Mouse (Mus musculus) CH12.LX (cell line): Measurements from ENCODE around the gene Pex14. TPM values are rescaled to one million over a fixed set of nuclear protein-coding genes. Genes with fewer than 3 reads are reported as not detected.

Experiments used
- DNase-seq: peaks from one replicate; pipeline ENCODE4 v3.0.0-alpha.2; 2013; ENCODE audit errors: extremely low read depth
- H3K27ac ChIP-seq: 2 replicates; pipeline ENCODE4 v1.5.1; 2012; ENCODE audit warnings: low read depth, mild to moderate bottlenecking, control low read depth, moderate library complexity; ENCODE audit not compliant: insufficient read depth
- H3K27me3 ChIP-seq: replicated peaks from 2 replicates; pipeline ENCODE3; 2012; ENCODE audit warnings: inconsistent platforms
- H3K36me3 ChIP-seq, 2 experiments: replicated peaks in 1 of 2; 2 replicates each; pipeline versions ENCODE3 to v1.6.1; 2012; ENCODE audit warnings: inconsistent platforms in 1 of 2, low read length in 1 of 2, mild to moderate bottlenecking in 1 of 2, mixed read lengths in 1 of 2, moderate library complexity in 1 of 2; ENCODE audit not compliant: control insufficient read depth in 1 of 2, insufficient read depth in 1 of 2
- H3K4me1 ChIP-seq, 2 experiments: 2 replicates each; pipeline ENCODE4 v1.6.1; 2012; ENCODE audit warnings: inconsistent platforms in 1 of 2, moderate library complexity in 1 of 2; ENCODE audit not compliant: insufficient read depth in 2 of 2, control insufficient read depth in 1 of 2
- H3K4me2 ChIP-seq: 2 replicates; pipeline ENCODE4 v1.6.1; 2012; ENCODE audit warnings: low read depth, mild to moderate bottlenecking, control low read depth; ENCODE audit not compliant: poor library complexity, insufficient read depth, severe bottlenecking
- H3K4me3 ChIP-seq, 3 experiments: fragments of 150-350 bp in 1 of 3; sonication (generic) in 1 of 3; replicated peaks in 1 of 3; 2 replicates each; pipeline versions ENCODE3 to v1.5.1; 2011 to 2012; ENCODE audit warnings: low read depth in 2 of 3, low read length in 2 of 3, mild to moderate bottlenecking in 2 of 3, moderate library complexity in 2 of 3, control low read depth in 1 of 3, improper control_type of control experiment in 1 of 3, inconsistent platforms in 1 of 3, mixed read lengths in 1 of 3; ENCODE audit not compliant: poor library complexity in 1 of 3
- H3K79me2 ChIP-seq: replicated peaks from 2 replicates; pipeline ENCODE4 v1.6.1; 2012; ENCODE audit warnings: mild to moderate bottlenecking, moderate library complexity; ENCODE audit not compliant: control insufficient read depth, poor library complexity, insufficient read depth, severe bottlenecking; ENCODE audit errors: extremely low read depth
- H3K9ac ChIP-seq: 2 replicates; pipeline ENCODE4 v1.6.1; 2012; ENCODE audit warnings: low read depth, mild to moderate bottlenecking, control low read depth, moderate library complexity; ENCODE audit not compliant: insufficient read depth
- H3K9me3 ChIP-seq: replicated peaks from 2 replicates; pipeline ENCODE3; 2012; ENCODE audit warnings: low read length, inconsistent platforms, mixed read lengths
- ELF1 ChIP-seq: IDR thresholded peaks from 2 replicates; pipeline ENCODE4 v1.6.1; 2014; ENCODE audit warnings: low read depth, mild to moderate bottlenecking, inconsistent platforms, low read length, improper control_type of control experiment
- EP300 ChIP-seq: IDR thresholded peaks from 2 replicates; pipeline ENCODE4 v1.6.1; 2011; ENCODE audit warnings: low read length, improper control_type of control experiment
- ETS1 ChIP-seq: conservative IDR thresholded peaks from 2 replicates; pipeline ENCODE4 v1.6.1; 2012; ENCODE audit warnings: low read depth, mild to moderate bottlenecking, inconsistent platforms, low read length, improper control_type of control experiment, moderate library complexity
- MAX ChIP-seq: IDR thresholded peaks from 2 replicates; pipeline ENCODE4 v1.6.1; 2011; ENCODE audit warnings: low read length, improper control_type of control experiment
- MAZ ChIP-seq: IDR thresholded peaks from 2 replicates; pipeline ENCODE4 v1.6.1; 2012; ENCODE audit warnings: low read depth, mild to moderate bottlenecking, inconsistent platforms, low read length, improper control_type of control experiment, moderate library complexity
- MXI1 ChIP-seq: IDR thresholded peaks from 2 replicates; pipeline ENCODE4 v1.6.1; 2011; ENCODE audit warnings: mild to moderate bottlenecking, low read depth, low read length, improper control_type of control experiment
- MYC ChIP-seq: IDR thresholded peaks from 2 replicates; pipeline ENCODE4 v1.6.1; 2011; ENCODE audit warnings: low read depth, mild to moderate bottlenecking, improper control_type of control experiment, low read length
- NRF1 ChIP-seq: IDR thresholded peaks from 2 replicates; pipeline ENCODE4 v1.6.1; 2014; ENCODE audit warnings: low read depth, mild to moderate bottlenecking, inconsistent platforms, low read length, improper control_type of control experiment, moderate library complexity
- POLR2A ChIP-seq: IDR thresholded peaks from 2 replicates; pipeline ENCODE4 v1.6.1; 2011; ENCODE audit warnings: low read depth, mild to moderate bottlenecking, improper control_type of control experiment, low read length
- RAD21 ChIP-seq: IDR thresholded peaks from 2 replicates; pipeline ENCODE4 v1.6.1; 2011; ENCODE audit warnings: low read depth, mild to moderate bottlenecking, low read length, improper control_type of control experiment, moderate library complexity
- SIN3A ChIP-seq: IDR thresholded peaks from 2 replicates; pipeline ENCODE4 v1.6.1; 2012; ENCODE audit warnings: low read length, improper control_type of control experiment, inconsistent platforms
- SMC3 ChIP-seq: IDR thresholded peaks from 2 replicates; pipeline ENCODE4 v1.6.1; 2011; ENCODE audit warnings: low read depth, low read length, improper control_type of control experiment
- TBP ChIP-seq: conservative IDR thresholded peaks from 2 replicates; pipeline ENCODE4 v1.6.1; 2011; ENCODE audit warnings: low read depth, low read length, improper control_type of control experiment
- UBTF ChIP-seq: IDR thresholded peaks from 2 replicates; pipeline ENCODE4 v1.6.1; 2012; ENCODE audit warnings: low read depth, mild to moderate bottlenecking, inconsistent platforms, low read length, improper control_type of control experiment, moderate library complexity
- USF1 ChIP-seq: IDR thresholded peaks from 2 replicates; pipeline ENCODE4 v1.6.1; 2014; ENCODE audit warnings: low read depth, mild to moderate bottlenecking, inconsistent platforms, low read length, improper control_type of control experiment
- ZMIZ1 ChIP-seq: IDR thresholded peaks from 2 replicates; pipeline ENCODE4 v1.6.1; 2012; ENCODE audit warnings: low read depth, mild to moderate bottlenecking, inconsistent platforms, low read length, improper control_type of control experiment
- ZNF384 ChIP-seq: IDR thresholded peaks from 2 replicates; pipeline ENCODE4 v1.6.1; 2012; ENCODE audit warnings: low read depth, low read length, improper control_type of control experiment, inconsistent platforms
- dilution Hi-C: fragments of 300-500 bp; cut with MboI; formaldehyde crosslinking; loops from 2 replicates; pipeline ENCODE4 v1.14.3; 2020; ENCODE audit warnings: low sequenced_read_pairs; ENCODE audit not compliant: extremely low pct_unique_long_range_greater_than_20kb, extremely low pct_ligation_motif_present
- in situ Hi-C: fragments of 300-500 bp; cut with MboI; formaldehyde crosslinking; loops from 3 replicates; pipeline ENCODE4 v1.14.3; 2019; ENCODE audit warnings: low sequenced_read_pairs, low pct_ligation_motif_present, low pct_unique_long_range_greater_than_20kb, mixed read lengths
- polyA plus RNA-seq: library from polyadenylated mRNA; unstranded; fragments of >175 nt; gene quantifications from 2 replicates; pipeline ENCODE4 v1.2.1, GENCODE M21; 2012; ENCODE audit warnings: low read depth; ENCODE audit not compliant: insufficient read length
- total RNA-seq, 2 experiments: library from RNA; depleted of rRNA; stranded (reverse); fragments of 300-350 nt in 1 of 2; fragments of >200 nt in 1 of 2; gene quantifications; 2 replicates each; pipeline ENCODE4 v1.2.3; 2012 to 2014

The Pex14 gene
- total and polyA plus RNA-seq, 3 experiments, result 48.5 to 67.7 (median 63.6) TPM

GRCm38 (mm10) chr4:149136982-149137770, 37.5 kb upstream of the Pex14 start, which contains the start of gene Cenps (continued):
- TF ChIP-seq USF1, result no peak
- peak; percentile 75 for TF ChIP-seq POLR2A
- TF ChIP-seq MAX, result peak; percentile 85; the same call in 1 of the 2 replicates
- TF ChIP-seq RAD21, result peak; percentile 33
- no peak for TF ChIP-seq EP300
- TF ChIP-seq MYC, result peak; percentile 15; the same call in 1 of the 2 replicates
- TF ChIP-seq NRF1, result peak; percentile 92
- no peak for TF ChIP-seq ZNF384
- TF ChIP-seq MXI1, result peak; percentile 81
- TF ChIP-seq UBTF, result peak; percentile 90
- TF ChIP-seq ETS1, result peak; percentile 30; the same call in 1 of the 2 replicates

- H3K4me2 ChIP-seq, result peak overlapping the region; percentile 23
- no peak for TF ChIP-seq USF1
- TF ChIP-seq ZMIZ1, result no peak
- TF ChIP-seq TBP, result peak; percentile 87
- no peak for TF ChIP-seq ELF1
- peaks cover 4 to 10% of the 10 kb centered on the region in 2 experiments for H3K36me3 ChIP-seq
- DNase-seq, result peak; percentile 31
- dilution Hi-C loops, result no loop called here
- no peaks in the 10 kb centered on the region for H3K27me3 ChIP-seq
- H3K4me3 ChIP-seq, result peak overlapping the region; percentile 68 to 83 (median 76)
- 0 out of 2 replicates have a peak overlapping the region, but pooled peaks have one; percentile 25 for H3K27ac ChIP-seq
- 0 out of 2 replicates have a peak, but pooled peaks cover 5% of the 10 kb centered on the region for H3K79me2 ChIP-seq
- H3K9me3 ChIP-seq, result peaks cover 5% of the 10 kb centered on the region
- H3K4me1 ChIP-seq, result peaks cover 9 to 41% of the 10 kb centered on the region in 2 experiments
- peak overlapping the region; percentile 45 for H3K9ac ChIP-seq
- in situ Hi-C loops, result no loop called here
Observed at GRCm38 (mm10) chr4:149136116-149136850, 36.6 kb upstream of the Pex14 start.

- peaks cover 12 to 33% of the 10 kb centered on the region in 2 experiments for H3K36me3 ChIP-seq
- H3K4me1 ChIP-seq, result peaks cover 9 to 64% of the 10 kb centered on the region in 2 experiments
- no peak overlapping the region for H3K4me3 ChIP-seq
- no peaks in the 10 kb centered on the region for H3K27me3 ChIP-seq
- no peak overlapping the region for H3K9ac ChIP-seq
- dilution Hi-C loops, result no loop called here
- peak overlapping the region; percentile 39 for H3K27ac ChIP-seq
- no peaks in the 10 kb centered on the region for H3K9me3 ChIP-seq
- no peak for DNase-seq
- H3K79me2 ChIP-seq, result 0 out of 2 replicates have a peak, but pooled peaks cover 5% of the 10 kb centered on the region
- in situ Hi-C loops, result no loop called here
- TF ChIP-seq ETS1, result no peak
- no peak for TF ChIP-seq MAZ
- no peak for TF ChIP-seq UBTF
- no peak for TF ChIP-seq SIN3A
- TF ChIP-seq SMC3, result no peak
- no peak overlapping the region for H3K4me2 ChIP-seq
Observed at GRCm38 (mm10) chr4:149133395-149133794, 33.7 kb upstream of the Pex14 start.
